Mouse (Mus musculus): ENCODE measurements around the gene Cog5. TPM values are rescaled to one million over a fixed set of nuclear protein-coding genes. Genes with fewer than 3 reads are reported as not detected.

Cog5 gene
- polyA plus RNA-seq, 1 experiment from 2014 or later: 32.2 TPM

DNA sequence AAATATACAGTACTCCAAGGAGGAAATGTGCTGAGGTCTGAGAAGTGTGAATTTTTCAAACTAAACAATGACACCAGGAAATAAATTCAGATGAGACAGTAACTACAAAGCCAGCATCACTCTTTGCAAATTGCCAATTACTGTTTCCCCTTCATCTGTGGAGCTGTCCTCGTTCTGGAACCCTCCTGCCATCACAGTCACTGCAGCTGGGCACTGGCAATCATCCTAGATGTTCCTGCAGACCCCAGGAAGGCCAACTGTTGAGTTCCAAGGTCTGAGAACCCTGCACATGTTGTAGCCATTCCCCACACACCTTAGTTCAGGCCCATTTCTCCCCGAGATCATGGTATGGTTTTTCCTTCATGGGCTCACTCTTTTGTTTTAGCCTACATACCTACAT lies 329.5 kb downstream of the Cog5 start:
- 0 out of 2 replicates have a peak overlapping the region, but pooled peaks have one; percentile 25 for H3K27ac ChIP-seq
- no peak overlapping the region for H3K4me3 ChIP-seq
- H3K4me1 ChIP-seq (replicated peaks): peaks cover 11% of the 10 kb centered on the region; the same call in 1 of the 2 replicates
- peaks cover 2% of the 10 kb centered on the region for H3K36me3 ChIP-seq
- no peak overlapping the region for H3K9ac ChIP-seq
- no peaks in the 10 kb centered on the region for H3K9me3 ChIP-seq
- H3K27me3 ChIP-seq: no peaks in the 10 kb centered on the region
- ATAC-seq (ENCODE audit: low FRiP score): no peak
- H3K4me2 ChIP-seq: no peak overlapping the region
- 71% methylated on average over 2 of the region's 2 CpGs for WGBS

DNA sequence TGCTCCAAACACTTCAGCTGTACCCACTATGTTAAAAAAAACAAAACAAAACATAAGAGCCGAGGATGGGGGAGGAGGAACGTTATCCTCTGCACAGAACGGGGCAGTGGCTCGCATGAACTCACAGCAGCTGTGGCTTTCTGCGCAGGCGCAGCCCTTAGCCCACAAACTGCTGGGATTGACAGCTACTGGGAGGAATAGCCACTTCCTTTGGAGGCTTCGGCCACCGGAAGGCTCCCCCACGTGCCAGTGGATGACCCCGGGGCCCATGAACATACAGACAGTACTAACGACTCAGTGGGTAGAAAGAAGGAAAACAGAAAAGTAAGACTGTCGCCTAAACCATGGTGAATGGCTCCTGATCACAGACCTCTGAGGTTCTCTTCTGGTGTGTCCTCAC lies 330.0 kb downstream of the Cog5 start:
- ATAC-seq (ENCODE audit: low FRiP score): no peak; the same call in 1 of the 2 replicates
- Histone ChIP-seq H3K27ac (no peak overlapping the region), H3K4me3 (no peak overlapping the region), H3K9me3 (no peaks in the 10 kb centered on the region), H3K27me3 (no peaks in the 10 kb centered on the region), H3K36me3 (peaks cover 2% of the 10 kb centered on the region), H3K9ac (no peak overlapping the region), H3K4me1 (replicated peaks) (peaks cover 11% of the 10 kb centered on the region; the same call in 1 of the 2 replicates), H3K4me2 (no peak overlapping the region)
- WGBS: 74% methylated on average over 12 of the region's 12 CpGs

DNA sequence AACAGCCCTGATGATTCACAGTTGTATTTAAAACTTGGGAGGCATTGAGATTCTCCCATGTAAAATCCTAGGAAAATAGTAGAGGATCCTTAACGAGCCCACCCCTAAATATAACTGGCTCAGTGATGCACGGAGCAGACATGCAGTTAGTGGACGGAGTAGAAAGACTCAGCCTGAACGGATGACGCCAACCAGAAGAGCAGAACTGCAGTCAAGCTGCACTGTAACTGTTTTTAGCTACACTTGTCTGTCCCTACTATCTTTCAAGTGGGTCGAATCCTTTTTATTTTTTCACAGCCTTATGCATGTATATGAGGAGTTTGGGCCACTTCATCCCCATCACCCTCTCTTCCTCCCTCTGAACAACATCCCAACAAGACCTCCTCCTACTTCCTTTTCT lies 331.1 kb downstream of the Cog5 start:
- no peak for ATAC-seq (ENCODE audit: low FRiP score)
- Histone ChIP-seq H3K4me3 (no peak overlapping the region), H3K36me3 (peaks cover 2% of the 10 kb centered on the region), H3K4me2 (no peak overlapping the region), H3K4me1 (replicated peaks) (peaks cover 11% of the 10 kb centered on the region; the same call in 1 of the 2 replicates), H3K27me3 (no peaks in the 10 kb centered on the region), H3K9ac (no peak overlapping the region), H3K9me3 (no peaks in the 10 kb centered on the region), H3K27ac (no peak overlapping the region)
- WGBS: 96% methylated on average over 6 of the region's 6 CpGs

DNA sequence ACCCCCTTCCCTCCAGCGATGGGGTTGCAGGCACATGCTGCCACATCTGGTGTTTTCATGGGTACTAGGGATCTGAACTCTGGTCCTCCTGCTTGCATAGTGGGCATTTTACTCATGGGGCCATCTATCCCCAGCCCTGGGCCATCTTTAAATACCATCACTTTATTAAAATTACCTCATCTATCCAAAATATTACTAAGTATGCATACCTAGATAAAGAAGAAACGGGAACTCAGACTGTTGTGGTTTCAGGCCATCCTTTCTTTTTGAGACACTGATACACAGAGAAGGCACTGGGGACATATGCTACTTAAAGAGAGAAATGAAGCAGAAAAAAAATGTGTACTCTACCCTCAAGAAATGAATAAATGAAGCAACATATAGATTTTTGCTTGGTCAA lies 331.8 kb downstream of the Cog5 start:
- no peaks in the 10 kb centered on the region for H3K9me3 ChIP-seq
- peaks cover 11% of the 10 kb centered on the region; the same call in 1 of the 2 replicates for H3K4me1 ChIP-seq (replicated peaks)
- no peak overlapping the region for H3K9ac ChIP-seq
- H3K27ac ChIP-seq: no peak overlapping the region
- H3K4me2 ChIP-seq: no peak overlapping the region
- WGBS: 85% methylated on average over 2 of the region's 2 CpGs
- no peak overlapping the region for H3K4me3 ChIP-seq
- peaks cover 5% of the 10 kb centered on the region for H3K36me3 ChIP-seq
- no peaks in the 10 kb centered on the region for H3K27me3 ChIP-seq
- ATAC-seq (ENCODE audit: low FRiP score): no peak

Other genes with a start within 250 kb of the Cog5 start
- 18.3 and 18.9 TPM in 2 replicates for gene Cbll1, start 155.3 kb upstream of the Cog5 start, polyA plus RNA-seq (2015; fragmentation: Nextera tagmentation; extraction: Ambion mirVana)
- gene Slc26a4, start 94.9 kb upstream of the Cog5 start, polyA plus RNA-seq (2015; fragmentation: Nextera tagmentation; extraction: Ambion mirVana): 0.08 and 0.10 TPM in 2 replicates
- 30.4 and 31.4 TPM in 2 replicates for gene Bcap29, start 20.2 kb upstream of the Cog5 start, polyA plus RNA-seq (2015; fragmentation: Nextera tagmentation; extraction: Ambion mirVana)
- gene Dus4l, start within 50 bp of the Cog5 start, polyA plus RNA-seq (2015; fragmentation: Nextera tagmentation; extraction: Ambion mirVana): 6.6 and 6.9 TPM in 2 replicates
- 16.7 and 17.0 TPM in 2 replicates for gene Gpr22, start 59.1 kb downstream of the Cog5 start, polyA plus RNA-seq (2015; fragmentation: Nextera tagmentation; extraction: Ambion mirVana)

Data from hindbrain, embryonic 13.5 days (tissue).